Mouse (Mus musculus) cerebellum, adult 9-11 months (tissue): ENCODE results near the gene Btg1.

ENCODE experiments used
- DNase-seq: peaks from one replicate; pipeline ENCODE4 v3.0.0; 2022

The Btg1 gene

DNA sequence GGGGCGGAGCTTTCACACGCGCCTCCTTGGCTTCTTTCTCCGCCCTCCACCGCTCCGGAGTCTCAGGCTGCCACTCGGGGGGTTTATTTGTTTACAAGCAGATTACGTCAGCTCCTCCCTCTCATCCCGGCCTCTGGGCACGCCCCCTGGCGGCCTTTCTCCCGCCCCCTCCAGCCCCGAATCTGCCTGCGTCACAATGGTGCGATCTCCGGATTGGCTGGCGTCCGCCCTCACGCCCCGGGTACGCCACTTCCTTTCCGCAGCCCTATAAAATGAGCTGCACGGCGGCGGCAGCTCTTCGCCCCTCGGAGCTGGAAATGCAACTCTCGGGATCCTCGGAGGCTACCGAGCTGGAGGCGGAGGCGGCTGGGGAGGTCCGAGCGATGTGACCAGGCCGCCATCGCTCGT is at the start of gene Btg1:
Gene Btg1, plus strand, starts transcription at position 298 of the 408 bp plus-strand sequence.
- DNase-seq = peak; percentile 100

DNA sequence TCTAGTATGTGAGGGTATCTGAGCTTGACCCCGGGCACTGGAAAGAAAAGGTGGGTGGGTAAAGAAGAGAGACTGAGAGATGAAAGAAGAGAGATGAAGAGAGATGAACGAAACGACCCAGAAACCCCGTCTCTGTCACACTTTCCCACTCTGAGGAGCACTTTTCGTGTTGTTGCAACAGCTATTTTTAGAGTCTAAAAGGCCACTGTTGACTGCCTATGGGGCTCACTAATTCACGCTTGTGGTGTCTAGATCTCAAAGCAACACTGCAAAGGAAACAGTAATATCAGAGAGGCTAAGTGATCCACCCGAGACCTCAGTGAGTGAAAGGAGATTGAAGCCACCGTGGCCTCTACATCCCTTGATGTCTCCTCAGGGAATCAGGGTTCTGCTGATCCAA is 47.3 kb upstream of the Btg1 start:
- no peak for DNase-seq

DNA sequence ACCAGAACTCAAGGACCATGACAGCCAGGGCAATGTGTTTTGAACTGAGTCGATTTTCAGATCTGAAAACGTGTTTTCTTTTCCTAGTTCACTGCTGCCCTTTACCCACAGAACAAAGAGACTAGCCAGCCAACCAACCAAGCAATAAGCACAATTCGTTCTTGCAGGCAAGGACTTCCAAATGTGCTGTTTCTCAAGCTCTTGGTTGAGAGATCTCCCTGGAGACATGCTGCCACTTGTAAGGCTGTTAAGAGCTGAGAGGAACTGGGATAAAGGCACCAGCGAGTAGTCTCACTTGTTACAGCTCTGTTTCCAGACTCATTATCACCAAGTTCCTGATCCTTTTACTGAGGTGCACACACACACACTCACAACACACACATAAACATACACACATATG is 45.6 kb upstream of the Btg1 start:
- DNase-seq = no peak

DNA sequence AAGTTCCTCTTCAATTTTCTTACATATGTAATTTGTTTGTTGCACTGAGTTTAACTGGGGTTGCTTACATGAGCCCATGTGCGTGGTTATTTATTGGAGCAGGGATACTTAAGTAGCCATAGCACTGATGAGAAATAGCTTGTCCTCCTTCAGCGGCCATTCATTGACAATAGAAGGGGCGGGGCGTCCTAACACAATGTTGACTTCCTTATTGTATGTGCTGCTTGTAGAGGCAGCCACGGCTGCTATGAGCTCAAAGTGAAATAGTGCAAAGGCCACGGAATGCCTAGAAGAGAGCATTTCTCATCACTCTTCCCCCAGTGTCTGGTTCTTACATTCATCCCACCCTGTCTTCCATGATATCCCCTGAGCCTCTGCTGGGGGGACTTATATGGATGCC is 42.0 kb upstream of the Btg1 start:
- no peak for DNase-seq

DNA sequence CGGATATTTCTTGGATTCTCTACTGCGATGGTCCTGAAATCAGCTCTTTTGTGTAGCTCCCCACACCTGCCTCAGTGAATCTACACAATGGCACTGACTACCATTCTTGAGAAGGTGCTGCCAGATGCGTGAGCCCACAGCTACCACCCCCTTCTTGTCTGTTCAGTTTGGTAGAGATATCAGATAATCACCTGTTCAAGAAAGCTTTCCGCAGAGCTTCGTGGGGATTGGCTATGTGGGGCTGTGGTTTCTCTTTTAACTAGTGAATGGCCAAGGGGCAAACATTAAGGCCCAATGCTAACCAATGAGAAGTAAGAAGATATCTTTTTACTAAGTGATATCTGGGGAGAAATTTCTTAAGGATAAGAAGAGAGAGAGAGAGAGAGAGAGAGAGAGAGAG is 41.5 kb upstream of the Btg1 start:
- DNase-seq = no peak

DNA sequence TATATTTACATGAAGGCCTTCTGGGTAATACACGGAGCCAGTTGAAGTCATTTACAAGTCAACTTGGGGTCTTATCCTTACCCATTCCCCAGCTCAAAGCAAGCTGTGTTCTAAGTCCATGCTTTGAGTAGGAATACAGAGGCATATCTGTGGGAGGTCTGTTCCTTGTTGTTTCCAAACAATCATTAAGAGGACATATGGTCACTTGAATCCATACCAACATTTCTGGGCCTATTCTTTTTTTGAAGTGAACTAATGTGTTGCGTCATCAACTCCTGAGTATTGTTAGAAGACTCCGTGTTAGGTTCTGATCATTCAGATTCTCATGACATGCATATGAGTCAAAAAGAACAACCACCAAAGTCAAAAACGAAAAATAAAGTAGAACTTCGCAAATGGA is 37.9 kb upstream of the Btg1 start:
- no peak for DNase-seq

DNA sequence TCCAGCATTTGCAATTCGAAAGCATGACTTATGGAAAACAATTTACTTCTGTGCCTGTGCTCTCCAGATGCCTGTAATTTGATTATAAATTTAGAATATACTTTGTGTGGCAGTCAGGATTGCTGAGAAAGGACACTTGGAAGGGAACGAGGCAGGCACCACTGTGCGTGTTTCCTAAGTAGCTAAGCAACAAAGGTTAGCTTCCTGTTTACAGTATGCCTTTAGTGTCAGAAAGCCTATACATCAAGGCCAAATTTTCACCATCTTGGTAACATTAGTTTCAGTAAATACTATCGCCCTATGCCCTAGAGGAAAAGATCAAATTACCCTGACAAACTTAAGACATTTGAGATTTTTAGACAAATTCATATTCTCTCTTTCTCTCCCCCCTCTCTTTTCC is 37.4 kb upstream of the Btg1 start:
- no peak for DNase-seq

DNA sequence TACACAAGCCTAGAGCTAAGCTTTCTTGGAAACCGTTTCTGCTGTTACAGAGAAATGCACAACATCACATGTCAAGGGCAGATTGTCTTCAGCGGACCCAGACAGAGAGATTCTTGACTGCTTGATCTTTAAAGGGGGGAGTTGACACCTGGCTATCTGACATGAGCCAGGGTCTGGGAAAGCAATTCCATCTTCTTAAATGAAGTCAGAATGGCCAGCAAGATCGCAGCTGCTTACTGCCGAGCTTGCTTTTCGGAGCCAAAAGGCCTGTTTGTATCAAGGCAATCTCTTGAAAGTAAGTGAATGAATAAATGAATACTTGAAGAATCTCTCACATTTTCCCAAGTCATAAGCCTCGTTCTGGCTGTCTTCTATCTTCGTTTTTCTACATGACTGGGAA is 36.6 kb upstream of the Btg1 start:
- no peak for DNase-seq

DNA sequence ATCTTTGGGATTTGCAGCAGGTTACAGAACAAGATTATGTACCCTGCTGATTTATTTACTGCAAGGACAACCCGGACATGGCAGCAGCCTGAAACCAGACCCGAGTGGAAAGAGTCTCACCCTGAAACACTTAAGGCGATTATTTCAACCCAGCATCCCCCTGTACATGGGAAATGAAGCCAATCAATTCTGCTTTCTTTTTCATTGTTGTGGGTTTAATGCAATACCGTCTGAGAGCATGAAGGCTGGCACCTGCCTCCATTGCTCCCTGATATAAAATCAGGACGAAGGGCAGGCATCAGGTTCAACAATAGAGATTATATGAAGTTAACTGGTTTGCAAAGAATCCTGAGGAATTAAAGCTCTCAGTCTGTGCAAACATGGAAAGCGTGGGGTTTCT is 35.6 kb upstream of the Btg1 start:
- DNase-seq = no peak

DNA sequence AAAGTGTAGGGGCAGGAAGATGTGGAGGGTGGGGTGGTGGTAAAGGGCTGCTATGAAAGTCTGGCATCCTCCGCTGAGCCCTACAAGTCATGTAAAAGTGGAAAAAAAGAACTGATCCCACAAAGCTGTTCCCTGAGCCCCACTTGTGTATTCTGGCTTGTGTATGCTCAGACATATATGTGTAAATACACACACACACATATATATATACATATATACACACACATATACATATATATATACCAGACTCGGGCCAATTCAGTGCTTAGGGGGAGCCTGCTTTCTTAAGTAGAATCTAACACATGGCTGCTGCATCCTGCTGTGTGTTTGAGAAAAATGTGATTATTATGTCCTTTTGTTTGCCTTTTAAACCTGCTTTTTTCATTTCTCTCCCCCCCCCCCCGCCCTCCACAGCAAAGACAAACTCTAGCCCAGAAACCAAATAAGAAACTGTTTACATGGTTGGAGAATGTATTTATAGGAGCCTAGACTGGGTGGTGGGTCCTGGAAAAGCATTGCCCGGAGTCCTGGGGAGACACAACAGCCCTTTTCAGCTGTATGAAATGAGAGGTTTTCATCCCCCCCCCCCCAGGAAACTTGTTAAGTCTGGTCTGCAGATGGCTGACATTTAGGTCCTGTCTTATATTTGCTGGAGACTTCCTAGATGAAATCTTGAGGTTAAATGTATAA is 30.5 kb upstream of the Btg1 start:
- no peak for DNase-seq

DNA sequence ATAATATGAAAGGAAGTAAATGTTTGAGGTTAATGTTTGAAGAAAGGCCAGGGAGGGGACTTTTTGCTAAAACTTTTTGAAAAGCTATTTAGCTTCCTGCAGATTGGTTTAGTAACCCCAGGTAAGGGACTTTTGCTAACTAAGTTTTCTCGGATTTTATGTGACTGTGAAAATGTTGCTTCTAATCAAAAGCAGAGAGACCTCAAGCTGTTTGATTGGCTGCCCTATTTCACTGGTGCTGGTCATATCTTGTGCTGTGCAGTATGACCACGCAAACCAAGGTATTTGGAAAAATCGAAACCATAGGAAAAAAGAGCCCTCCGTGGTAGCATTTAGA is 30.0 kb upstream of the Btg1 start:
- no peak for DNase-seq

DNA sequence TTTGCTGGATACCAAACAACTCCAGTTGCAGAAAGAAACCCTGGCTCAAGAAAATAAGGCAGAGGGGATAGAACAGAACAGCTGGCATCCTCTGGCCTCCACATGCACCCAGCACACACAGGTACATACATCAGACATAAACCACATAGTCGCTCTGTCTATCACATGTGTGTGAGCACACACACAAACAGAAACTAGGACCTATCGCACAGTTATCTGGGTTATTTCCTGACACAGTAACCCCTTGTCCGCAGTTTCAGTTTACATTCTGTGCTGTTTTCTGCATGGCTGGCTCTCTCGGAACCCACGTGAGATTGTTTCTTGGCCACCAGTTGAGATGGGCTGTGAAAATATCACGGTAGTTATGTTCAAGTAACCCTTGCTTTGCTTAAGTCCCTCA is 28.6 kb upstream of the Btg1 start:
- no peak for DNase-seq

DNA sequence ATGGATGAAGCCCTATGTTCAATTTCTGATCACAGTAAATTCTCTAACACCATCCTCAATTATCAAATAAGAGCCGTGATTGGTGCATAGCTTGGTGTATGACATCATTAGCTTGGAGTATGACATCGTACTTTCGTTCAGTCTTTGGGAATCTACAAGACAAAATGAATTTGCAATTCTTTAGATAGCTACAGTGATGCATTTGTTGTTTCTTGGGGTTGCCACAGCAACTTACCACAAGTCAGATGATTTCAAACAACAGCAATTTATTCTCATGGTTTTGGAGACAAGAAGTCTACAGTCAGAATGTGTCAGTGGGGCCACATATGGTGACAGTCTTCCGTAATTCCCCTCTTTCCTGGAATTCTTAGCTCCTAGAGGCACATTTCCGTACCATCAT is 27.0 kb upstream of the Btg1 start:
- DNase-seq = no peak

DNA sequence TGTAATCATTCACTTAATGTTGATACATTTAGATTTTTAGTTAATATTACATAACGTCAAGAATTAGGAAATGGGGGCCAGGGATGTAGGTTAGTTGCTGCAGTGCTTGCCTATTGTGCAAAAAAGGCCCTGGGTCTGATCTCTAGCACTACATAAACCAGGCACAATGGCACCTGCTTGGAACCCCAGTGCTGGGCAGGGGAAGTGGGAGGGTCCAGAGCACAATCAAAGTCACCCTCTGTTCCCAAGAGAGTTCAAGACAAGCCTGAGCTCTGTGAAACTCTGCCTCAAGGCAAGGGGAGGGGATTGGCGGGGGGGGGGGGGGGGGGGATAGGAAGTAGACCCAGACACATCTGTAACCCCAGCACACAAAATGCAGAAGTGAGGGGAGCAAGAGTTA is 24.7 kb upstream of the Btg1 start:
- no peak for DNase-seq

DNA sequence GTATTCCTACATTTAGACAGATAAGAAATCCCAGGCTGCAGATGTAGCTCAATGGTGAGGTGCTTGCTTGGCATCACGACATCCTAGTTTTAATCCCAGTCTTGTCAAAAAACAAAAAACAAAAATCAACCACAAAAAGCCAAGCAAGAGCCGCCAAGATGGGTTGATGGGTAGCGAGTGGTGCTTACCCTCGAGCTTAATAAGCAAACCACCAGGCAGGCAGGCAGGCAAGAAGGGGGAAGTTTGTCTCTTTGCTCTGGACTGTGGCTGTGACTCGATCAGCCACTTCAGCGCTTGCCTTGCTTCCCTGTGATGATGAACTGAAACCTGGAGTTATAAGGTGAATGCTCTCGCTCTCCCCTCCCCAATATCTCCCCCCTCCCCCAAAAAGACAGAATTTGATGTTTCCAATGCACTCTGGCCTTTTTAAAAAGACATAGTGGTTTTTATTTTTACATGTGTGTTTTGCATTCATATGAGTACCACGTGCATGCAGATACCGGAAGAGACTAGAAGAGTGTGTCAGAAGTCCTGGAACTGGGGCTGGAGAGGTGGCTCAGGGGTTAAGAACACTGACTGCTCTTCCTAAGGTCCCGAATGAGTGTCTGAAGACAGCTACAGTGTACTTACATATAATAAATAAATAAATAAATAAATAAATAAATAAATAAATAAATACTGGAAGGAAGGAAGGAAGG is 21.2 kb upstream of the Btg1 start:
- no peak for DNase-seq

DNA sequence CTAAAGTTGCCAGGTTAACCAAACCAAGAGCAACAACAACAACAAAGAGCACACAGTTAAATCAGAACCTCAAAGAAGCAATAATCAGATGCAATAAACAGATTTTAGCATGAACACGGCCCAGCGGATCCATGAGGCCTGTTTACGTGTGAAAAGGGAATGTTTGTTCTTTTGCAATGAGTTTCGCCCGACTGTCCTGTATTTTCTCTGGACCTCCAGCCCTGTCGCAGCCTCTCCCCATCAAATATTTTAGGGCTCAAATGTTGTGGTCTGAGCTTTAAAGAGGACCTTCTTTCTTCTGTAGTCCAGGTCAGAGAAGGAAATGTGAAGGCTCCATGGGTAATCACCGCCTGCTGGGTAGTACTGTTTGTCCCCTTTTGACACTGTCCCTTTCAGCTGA is 20.4 kb upstream of the Btg1 start:
- no peak for DNase-seq

DNA sequence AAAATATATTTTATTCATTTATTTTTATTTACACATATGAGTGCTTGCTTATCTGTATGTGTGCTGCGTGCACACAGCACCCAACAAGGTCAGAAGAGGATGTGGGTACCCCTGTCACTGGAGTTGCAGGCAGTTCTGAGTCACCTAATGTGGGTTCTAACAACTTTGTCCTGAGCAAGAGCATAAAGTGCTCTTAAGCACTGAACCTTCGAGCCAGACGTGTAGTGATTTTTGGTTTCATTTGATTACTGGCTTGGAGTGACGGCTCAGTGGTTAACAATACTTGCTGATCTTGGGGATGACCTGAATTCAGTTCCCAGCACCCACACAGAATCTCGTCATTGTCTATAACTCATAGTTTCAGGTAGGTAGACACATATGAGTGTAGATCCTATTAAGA is 17.2 kb upstream of the Btg1 start:
- no peak for DNase-seq

DNA sequence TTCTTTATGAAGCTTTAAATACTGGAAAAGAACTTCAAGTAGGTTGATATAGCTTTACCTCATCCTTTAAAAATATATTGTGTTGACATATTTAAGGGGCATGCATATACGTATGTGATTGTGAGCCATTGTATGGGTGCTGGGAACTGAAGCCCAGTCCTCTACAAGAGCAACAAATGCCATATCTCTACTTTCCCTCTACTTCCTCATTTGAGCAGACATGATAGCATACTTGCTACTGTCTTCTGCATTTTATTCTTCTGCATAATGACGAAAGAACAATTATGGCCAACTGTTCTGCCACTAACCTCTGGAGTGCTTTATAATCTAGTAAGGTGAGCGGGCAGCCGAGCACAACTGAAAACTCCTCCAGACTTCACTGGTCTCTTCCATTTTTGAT is 15.1 kb upstream of the Btg1 start:
- no peak for DNase-seq

DNA sequence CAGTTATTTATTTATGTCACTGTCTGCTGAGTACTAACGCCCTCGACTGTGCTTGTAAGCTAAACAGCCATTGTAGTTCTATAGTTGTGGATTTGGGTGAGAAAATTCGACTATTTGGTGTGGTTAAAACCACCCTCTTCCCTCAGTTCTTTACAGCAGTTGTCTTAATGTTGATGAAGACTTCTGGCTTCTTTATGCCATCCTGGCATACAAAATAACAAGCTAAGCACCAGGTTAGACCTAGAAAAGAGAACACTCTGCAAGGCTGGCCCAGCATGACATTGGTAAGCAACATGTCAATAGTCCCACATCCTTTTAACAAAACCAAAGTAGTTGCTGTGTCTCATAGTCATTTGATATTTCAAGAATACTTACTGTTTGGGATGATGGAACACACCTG is 14.5 kb upstream of the Btg1 start:
- no peak for DNase-seq

DNA sequence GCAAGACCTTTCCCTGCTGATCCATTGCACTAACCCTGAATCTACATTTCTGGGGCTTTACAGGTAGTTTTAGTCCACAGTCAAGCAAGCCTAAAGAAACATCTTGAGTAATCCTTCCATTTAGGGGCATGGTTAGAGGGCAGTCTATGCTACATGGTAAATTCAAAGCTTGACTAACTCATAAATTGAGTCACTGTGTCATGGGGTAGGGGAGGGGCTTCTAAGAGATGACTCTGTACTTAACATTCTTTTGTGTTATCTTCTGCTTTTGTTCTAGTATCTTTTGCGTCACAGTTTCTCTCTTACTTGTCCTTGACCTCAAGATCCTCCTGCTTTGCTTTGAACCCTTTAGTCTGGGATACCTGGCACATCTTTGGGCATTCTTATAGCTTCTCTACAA is 11.6 kb upstream of the Btg1 start:
- no peak for DNase-seq

DNA sequence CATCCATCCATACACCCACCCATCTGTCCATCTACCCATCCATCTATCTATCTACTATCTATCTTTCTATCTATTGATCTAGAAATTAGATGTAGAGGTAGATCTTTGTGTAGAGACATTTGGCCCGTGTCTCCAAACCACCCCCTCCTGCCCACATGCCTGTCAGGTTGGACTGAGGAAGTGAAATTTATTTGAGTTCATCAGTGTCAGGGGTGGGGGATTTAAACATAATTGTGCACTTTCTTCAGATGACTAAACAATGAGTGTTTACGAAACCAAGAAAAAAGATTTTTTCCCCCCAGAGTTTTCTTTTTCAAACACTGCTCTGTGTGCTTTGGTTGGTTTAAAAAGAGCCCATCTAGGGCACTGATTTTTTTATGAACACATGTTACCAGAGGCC is 10.9 kb upstream of the Btg1 start:
- no peak for DNase-seq

DNA sequence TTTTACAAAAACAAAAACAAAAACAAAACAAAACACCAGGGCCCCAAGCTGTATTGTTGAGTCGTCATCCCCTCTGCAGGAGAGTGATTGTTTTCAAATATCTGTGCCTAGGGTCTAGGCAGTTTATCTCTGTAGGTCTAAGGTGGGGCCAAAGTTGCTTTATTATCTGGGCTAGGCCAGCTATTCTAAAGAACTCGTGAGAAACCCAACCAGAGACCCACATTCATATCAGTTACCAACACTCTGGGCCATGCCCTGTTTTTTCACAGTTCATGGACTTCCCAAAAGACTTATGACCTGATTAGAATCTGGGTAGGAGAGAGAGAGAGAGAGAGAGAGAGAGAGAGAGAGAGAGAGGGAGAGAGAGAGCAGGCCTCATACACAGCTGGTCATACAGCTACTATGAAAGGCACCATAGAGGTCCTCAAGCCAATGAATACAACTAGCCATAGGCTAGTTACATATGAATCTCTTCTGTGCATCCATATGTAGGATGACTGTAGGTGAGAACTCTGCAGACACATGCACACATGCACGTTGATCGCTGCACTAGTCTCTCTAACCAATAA is 9.1 kb upstream of the Btg1 start:
- no peak for DNase-seq

DNA sequence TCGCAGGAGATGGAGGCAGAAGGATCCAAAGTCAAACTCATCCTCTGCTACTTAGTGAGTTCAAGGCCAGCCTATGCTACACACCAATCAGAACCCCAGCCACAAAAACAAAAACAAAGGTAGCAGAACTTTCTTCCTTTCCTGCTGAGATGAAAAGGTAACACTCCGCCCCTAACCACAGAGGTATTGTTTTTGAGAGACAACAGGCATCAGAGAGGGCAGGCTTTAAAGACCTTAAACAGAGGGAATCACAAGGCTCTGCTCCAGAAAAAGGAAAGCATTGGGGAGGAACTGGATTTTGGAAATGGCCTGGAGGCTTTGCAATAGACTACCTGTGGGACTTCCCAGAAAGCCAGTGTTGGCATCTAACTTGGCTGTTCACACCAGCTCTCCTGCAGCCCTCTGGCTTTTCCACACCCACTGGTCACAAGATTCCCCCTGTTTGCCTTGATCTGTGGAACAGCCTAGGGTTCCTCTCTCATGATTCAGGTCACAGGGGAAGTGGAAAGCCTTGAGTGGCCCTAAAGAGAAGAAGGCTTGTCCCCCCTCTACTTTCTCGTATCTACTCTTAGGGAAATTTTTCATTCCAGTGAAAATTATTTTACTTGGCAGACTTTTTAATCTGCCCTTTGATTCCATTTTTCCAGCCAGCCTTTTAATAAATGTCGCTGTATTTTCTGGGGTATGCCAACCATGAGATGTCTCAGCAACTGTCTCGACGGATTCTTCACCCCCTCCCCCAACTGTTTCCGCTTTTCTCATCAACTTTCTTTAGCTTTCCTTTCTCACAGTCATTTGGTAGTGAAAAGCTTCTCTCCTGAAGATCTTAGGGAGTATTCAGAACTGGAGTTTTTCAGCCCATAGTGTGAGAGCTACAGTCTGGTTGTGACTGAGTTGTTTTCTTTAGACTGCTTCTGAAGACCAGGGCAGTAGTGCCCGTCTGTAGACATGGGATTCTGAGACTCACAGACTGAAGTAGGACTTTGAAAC is 7.2 kb upstream of the Btg1 start:
- no peak for DNase-seq
